Mouse (Mus musculus): ENCODE measurements around the gene Ly75. TPM values are rescaled to one million over a fixed set of nuclear protein-coding genes. Genes with fewer than 3 reads are reported as not detected.

Ly75 gene
- polyA plus RNA-seq, 1 experiment from 2014 or later = 5.9 TPM

DNA sequence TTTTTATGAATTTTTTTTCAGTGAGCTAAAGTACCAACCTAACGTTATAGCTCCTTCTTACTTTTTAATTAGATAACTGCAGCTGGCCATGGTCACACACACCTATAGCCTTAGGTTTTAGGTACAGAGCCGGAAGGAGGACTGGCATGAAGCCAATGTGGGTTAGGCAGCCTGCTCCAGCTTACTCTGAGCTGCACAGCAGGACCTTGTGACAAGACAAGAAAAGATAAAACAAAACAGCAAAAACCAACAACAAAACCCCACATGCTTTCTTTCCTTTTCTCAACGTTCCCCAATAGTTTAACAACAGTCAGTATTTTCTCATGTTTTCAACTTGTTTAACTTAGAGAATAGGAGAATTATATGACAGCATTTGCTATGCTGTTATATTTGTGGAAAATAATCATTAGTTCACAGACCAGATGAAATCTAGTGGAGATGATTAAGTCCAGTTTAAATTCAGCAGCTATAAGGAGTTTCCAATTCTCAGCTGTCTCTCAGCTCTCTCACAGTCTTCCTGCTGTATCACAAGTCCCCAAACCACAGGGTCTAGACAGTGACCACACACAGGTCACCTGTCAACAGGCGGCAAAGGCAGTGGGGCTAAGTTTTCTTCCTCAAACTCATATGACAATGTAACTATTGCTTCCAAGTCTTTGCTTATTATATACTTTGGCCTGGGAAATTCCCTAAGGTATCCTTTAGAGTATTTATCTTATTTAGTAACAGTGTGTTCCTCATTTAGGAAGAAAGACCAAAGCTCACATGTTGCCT, 40.8 kb downstream of the Ly75 start:
- Histone ChIP-seq H3K4me3 (no peak overlapping the region), H3K27ac (no peak overlapping the region), H3K9me3 (replicated peaks) (no peaks in the 10 kb centered on the region), H3K36me3 (peaks cover under 1% of the 10 kb centered on the region), H3K4me1 (peaks cover 8% of the 10 kb centered on the region), H3K27me3 (ENCODE audit: low read depth, poor library complexity, severe bottlenecking) (no peaks in the 10 kb centered on the region)
- no peak for DNase-seq (ENCODE audit: low spot score)
- 88% methylated on average over 4 of the region's 4 CpGs for WGBS

DNA sequence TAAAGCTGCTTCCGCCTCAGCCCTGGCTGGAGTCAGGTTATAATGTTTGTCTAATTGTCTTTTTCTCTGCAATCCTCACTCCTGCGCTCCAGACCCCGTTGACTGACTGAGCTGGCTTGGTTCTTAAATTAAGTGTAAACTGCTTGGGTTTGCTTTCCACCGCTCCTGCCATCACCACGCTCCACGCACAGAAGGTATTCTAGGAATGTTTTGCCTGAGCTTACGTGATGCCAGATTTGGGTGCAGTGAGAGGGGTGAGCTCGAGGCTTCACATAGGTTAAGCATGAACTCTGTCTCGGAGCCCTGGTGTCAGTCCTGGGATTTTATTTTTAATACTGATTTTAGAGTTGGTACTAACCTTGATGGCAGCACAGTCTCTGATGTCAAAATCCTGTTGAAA, 45.2 kb downstream of the Ly75 start:
- 0 out of 2 replicates have a peak, but pooled peaks cover 3% of the 10 kb centered on the region for H3K4me1 ChIP-seq
- WGBS = 73% methylated on average over 9 of the region's 9 CpGs
- no peak for DNase-seq (ENCODE audit: low spot score)
- peaks cover 6% of the 10 kb centered on the region; the same call in 1 of the 2 replicates for H3K36me3 ChIP-seq
- H3K27me3 ChIP-seq (ENCODE audit: low read depth, poor library complexity, severe bottlenecking) = no peaks in the 10 kb centered on the region
- H3K9me3 ChIP-seq (replicated peaks) = no peaks in the 10 kb centered on the region
- no peak overlapping the region for H3K4me3 ChIP-seq
- H3K27ac ChIP-seq = no peak overlapping the region

DNA sequence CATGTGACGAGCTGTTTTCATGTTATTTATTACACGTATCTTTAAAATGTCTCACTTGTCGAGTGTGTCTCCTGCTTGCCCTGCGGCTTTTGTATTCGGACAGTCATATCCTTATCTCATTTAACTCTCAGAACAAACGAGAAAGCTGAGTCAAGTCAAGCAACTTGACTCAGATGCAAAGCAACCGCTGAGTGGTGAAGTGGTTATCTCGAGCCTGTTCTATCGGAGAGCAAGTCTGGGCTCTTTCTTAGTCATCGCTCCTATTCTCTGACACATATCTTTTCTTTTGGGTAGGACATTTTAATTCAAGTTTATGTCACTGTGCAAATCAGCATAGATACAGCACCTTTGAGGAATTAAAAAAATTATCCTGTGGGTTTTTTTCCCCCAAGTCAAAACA, 54.5 kb downstream of the Ly75 start:
- WGBS = 94% methylated on average over 10 of the region's 10 CpGs
- H3K27ac ChIP-seq = no peak overlapping the region
- H3K4me3 ChIP-seq = no peak overlapping the region
- no peaks in the 10 kb centered on the region for H3K9me3 ChIP-seq (replicated peaks)
- no peaks in the 10 kb centered on the region for H3K27me3 ChIP-seq (ENCODE audit: low read depth, poor library complexity, severe bottlenecking)
- peaks cover 8% of the 10 kb centered on the region for H3K36me3 ChIP-seq
- no peak for DNase-seq (ENCODE audit: low spot score)
- H3K4me1 ChIP-seq = no peaks in the 10 kb centered on the region

DNA sequence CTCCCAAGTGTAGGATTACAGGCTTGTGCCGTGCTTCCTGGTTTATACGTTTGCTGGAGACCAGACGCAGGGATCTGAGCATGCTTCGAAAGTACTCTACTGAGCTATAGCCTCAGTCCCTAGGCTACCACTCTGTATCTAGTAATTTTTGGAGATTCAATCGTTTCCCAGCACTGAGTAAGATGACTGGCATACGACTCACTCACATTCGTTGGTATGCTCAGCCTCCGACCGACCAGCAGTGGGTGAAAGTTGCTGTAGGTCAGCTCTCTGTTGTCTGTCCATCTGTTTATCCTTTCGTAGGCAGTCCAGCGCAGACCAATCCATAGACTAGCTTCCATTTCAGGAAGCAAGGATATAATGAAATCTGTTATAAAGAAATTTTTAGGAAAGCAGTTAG, 55.5 kb downstream of the Ly75 start:
- Histone ChIP-seq H3K27me3 (ENCODE audit: low read depth, poor library complexity, severe bottlenecking) (no peaks in the 10 kb centered on the region), H3K36me3 (peaks cover 8% of the 10 kb centered on the region), H3K4me1 (no peaks in the 10 kb centered on the region), H3K27ac (no peak overlapping the region), H3K4me3 (no peak overlapping the region), H3K9me3 (replicated peaks) (no peaks in the 10 kb centered on the region)
- DNase-seq (ENCODE audit: low spot score) = no peak
- WGBS = 91% methylated on average over 11 of the region's 11 CpGs

DNA sequence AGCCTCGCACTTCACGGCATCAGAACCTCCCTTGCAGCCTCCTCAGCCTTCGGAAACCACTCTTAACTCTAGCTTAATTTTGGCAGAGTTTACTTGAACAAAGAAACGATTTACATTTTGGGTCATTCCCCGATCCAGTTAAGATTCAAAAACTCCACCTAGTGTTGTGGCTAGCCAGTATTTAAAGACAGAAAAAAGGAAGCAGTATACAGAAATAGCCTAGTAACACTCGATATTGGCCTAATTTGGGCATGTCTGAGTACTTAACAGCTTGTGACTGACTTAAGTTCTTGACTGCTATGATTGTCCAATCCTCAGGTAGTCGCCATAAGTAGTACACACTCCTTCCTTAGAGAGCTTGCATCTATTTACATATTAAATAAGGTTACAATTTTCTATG, 56.2 kb downstream of the Ly75 start:
- Histone ChIP-seq H3K9me3 (replicated peaks) (no peaks in the 10 kb centered on the region), H3K4me1 (no peaks in the 10 kb centered on the region), H3K27ac (no peak overlapping the region), H3K27me3 (ENCODE audit: low read depth, poor library complexity, severe bottlenecking) (no peaks in the 10 kb centered on the region), H3K36me3 (peaks cover 8% of the 10 kb centered on the region), H3K4me3 (no peak overlapping the region)
- WGBS = 95% methylated on average over 7 of the region's 7 CpGs
- no peak for DNase-seq (ENCODE audit: low spot score)

DNA sequence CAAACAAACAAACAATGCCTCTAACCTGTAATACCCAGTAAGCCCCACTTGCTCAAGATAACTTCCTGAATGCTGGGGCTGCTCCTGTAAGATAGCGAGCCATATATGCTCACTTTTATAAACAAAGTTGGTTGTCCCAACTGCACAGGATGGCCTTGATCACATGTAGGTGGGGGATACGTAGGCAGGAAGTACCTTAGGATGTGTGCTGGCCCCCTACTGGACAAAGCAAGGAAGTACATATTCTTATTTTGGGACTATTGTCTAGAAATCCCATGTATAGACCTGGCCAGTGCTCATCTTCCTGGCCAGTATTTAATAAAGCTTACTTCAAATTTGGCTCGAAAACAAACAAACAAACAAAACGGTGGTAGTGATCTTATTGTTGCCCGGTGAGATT, 59.7 kb downstream of the Ly75 start:
- H3K27ac ChIP-seq = no peak overlapping the region
- no peak overlapping the region for H3K4me3 ChIP-seq
- H3K36me3 ChIP-seq = peaks cover 3% of the 10 kb centered on the region; the same call in 1 of the 2 replicates
- DNase-seq (ENCODE audit: low spot score) = no peak
- H3K4me1 ChIP-seq = no peaks in the 10 kb centered on the region
- 90% methylated on average over 5 of the region's 5 CpGs for WGBS
- no peaks in the 10 kb centered on the region for H3K9me3 ChIP-seq (replicated peaks)
- no peaks in the 10 kb centered on the region for H3K27me3 ChIP-seq (ENCODE audit: low read depth, poor library complexity, severe bottlenecking)

DNA sequence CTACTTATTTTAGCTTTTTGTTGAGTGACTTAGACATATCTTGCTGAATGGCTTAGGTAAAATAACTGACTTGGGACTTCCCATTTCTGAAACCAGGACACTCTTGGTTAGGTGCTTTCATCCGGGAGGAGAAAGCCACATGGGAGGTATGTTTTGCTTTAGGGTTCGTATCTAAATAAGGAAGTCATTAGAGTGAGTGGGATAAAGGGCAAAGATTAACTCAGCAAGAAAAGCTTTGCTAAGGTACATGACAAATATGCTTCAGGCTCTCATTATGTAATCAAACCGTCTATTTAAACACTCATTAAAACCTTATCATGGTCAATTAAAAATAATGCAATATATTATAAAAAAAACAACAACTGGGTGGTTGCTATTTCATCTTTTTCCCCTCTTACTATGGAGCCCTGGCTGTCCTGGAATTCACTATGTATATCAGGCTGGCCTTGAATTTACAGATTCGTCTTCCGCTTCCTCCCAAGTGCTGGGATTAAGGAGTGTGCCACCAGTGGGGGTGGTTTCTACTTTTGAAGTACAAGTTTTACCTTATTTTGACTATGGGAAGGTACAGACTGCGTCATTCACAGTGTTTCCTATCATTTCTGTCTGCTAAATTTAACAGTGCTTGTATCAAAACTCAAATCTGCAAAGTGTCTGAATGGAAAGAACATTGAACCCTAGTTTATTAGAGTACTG, 60.9 kb downstream of the Ly75 start:
- H3K4me3 ChIP-seq = no peak overlapping the region
- 72% methylated on average over 6 of the region's 6 CpGs for WGBS
- no peak overlapping the region for H3K27ac ChIP-seq
- no peaks in the 10 kb centered on the region for H3K9me3 ChIP-seq (replicated peaks)
- peaks cover 14% of the 10 kb centered on the region for H3K36me3 ChIP-seq
- no peaks in the 10 kb centered on the region for H3K27me3 ChIP-seq (ENCODE audit: low read depth, poor library complexity, severe bottlenecking)
- H3K4me1 ChIP-seq = no peaks in the 10 kb centered on the region
- no peak for DNase-seq (ENCODE audit: low spot score)

DNA sequence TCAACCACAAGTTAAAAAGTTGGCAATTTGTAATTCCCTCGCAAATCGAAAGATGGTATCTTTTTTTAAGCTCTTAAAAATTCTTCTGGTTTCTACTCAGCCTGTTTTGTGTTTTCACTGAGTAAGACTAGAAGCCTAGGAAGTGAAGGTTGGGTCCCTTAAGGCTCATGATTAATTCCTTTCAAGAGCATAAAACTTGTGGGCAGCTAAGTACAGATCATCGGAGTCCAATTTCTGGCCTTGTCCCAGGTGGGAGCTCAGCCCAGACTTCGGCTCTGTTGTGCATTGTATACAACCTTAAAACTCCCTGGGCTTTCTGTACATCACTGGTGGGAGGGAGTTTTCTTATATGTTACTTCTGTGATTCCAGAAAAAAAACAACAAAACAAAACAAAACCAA, 79.3 kb downstream of the Ly75 start:
- no peaks in the 10 kb centered on the region for H3K27me3 ChIP-seq (ENCODE audit: low read depth, poor library complexity, severe bottlenecking)

DNA sequence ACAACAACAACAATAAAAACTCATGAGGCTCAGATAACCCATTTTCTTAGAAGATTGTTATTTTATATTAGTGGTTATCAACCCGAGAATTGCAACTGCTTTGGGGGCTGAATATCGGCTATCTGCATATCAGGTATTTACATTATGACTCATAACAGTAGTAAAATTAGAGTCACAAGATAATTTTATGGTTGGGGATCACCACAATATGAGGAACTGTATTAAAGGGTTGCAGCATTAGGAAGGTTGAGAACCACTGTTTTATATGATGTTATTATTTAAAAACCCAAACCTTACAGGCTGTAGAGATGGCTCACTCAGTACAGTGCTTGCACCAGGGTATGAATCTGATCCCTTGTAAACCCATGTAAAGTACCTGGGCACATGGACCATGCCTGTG, 83.8 kb downstream of the Ly75 start:
- Histone ChIP-seq H3K4me1 (no peaks in the 10 kb centered on the region), H3K27ac (no peak overlapping the region), H3K9me3 (replicated peaks) (no peaks in the 10 kb centered on the region), H3K4me3 (no peak overlapping the region), H3K27me3 (ENCODE audit: low read depth, poor library complexity, severe bottlenecking) (no peaks in the 10 kb centered on the region), H3K36me3 (peaks cover 7% of the 10 kb centered on the region)
- DNase-seq (ENCODE audit: low spot score) = no peak
- WGBS = 95% methylated on average over 2 of the region's 2 CpGs

More for the DNA sequence above, 79.3 kb downstream of the Ly75 start:
- no peaks in the 10 kb centered on the region for H3K4me1 ChIP-seq
- no peak overlapping the region for H3K27ac ChIP-seq
- H3K36me3 ChIP-seq = peaks cover 10% of the 10 kb centered on the region; the same call in 1 of the 2 replicates
- H3K9me3 ChIP-seq (replicated peaks) = no peaks in the 10 kb centered on the region
- H3K4me3 ChIP-seq = no peak overlapping the region
- DNase-seq (ENCODE audit: low spot score) = no peak
- 93% methylated on average over 4 of the region's 4 CpGs for WGBS

DNA sequence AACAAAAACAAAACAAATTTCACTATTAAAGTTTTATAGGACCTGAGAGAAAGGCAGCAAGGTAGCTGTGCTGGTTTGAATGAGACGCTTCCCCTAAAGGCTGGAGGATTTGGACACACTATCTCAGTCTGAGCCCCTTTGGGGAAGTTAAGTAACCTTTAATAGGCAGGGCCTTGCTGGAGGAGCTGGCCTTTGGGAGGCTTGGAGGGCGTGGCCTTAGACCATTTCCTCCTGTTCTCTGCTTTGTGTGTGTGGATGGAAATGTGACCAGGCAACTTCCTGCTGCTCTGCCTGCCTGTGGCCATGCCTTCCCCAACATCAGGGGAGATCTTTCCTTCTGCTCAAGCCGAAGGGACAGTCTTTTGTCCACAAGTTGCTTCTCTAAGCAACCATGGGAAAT, 84.8 kb downstream of the Ly75 start:
- 82% methylated on average over 3 of the region's 3 CpGs for WGBS
- peaks cover 7% of the 10 kb centered on the region for H3K36me3 ChIP-seq
- no peak overlapping the region for H3K4me3 ChIP-seq
- no peaks in the 10 kb centered on the region for H3K9me3 ChIP-seq (replicated peaks)
- no peak overlapping the region for H3K27ac ChIP-seq
- H3K4me1 ChIP-seq = no peaks in the 10 kb centered on the region
- DNase-seq (ENCODE audit: low spot score) = no peak
- no peaks in the 10 kb centered on the region for H3K27me3 ChIP-seq (ENCODE audit: low read depth, poor library complexity, severe bottlenecking)

DNA sequence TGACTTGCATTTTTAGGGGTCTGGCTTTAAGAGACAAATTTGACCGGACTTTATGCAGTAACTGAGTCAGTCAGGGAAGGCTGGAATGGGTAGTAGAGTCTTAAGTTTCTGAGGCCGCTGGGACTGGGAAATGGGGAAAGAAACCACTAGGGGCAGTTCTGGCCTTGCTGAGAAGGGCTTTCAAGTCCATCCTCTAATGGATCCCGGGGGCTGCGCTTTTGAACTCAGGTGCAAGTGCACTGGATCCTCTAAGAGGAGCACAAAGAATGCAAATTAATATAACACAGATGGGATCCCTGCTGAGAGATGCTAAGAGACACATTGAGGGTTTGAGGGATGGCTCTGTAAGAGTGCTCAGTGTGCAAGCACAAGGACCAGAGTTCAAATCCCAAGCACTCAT, 91.7 kb downstream of the Ly75 start:
- H3K27me3 ChIP-seq (ENCODE audit: low read depth, poor library complexity, severe bottlenecking) = no peaks in the 10 kb centered on the region
- no peak overlapping the region for H3K27ac ChIP-seq
- H3K9me3 ChIP-seq (replicated peaks) = no peaks in the 10 kb centered on the region
- H3K4me1 ChIP-seq = no peaks in the 10 kb centered on the region
- 80% methylated on average over 4 of the region's 4 CpGs for WGBS
- H3K4me3 ChIP-seq = no peak overlapping the region
- no peaks in the 10 kb centered on the region for H3K36me3 ChIP-seq
- DNase-seq (ENCODE audit: low spot score) = no peak

DNA sequence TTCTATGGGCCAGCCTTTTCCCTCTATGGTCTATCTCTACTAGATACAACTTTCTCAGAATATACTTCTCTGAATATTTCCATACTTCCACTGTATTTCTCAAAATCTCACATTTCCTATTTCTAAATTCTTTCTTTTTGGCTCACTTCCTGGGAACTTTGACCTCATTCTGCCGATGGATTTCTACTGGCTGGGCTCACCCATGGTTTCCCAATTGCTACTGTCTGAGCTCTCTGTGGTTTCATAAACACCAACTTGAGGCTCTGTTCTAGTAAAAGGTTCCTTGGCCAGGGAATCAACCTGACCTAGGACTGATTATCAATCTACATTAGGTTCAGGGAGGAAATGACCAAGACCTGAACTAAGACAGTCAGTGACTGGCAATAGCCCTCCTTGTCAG, 93.7 kb downstream of the Ly75 start:
- Histone ChIP-seq H3K36me3 (no peaks in the 10 kb centered on the region), H3K27me3 (ENCODE audit: low read depth, poor library complexity, severe bottlenecking) (peaks cover 9% of the 10 kb centered on the region), H3K4me1 (no peaks in the 10 kb centered on the region), H3K4me3 (no peak overlapping the region), H3K27ac (no peak overlapping the region), H3K9me3 (replicated peaks) (no peaks in the 10 kb centered on the region)
- DNase-seq (ENCODE audit: low spot score) = no peak
- 98% methylated on average over 1 of the region's 1 CpGs for WGBS

DNA sequence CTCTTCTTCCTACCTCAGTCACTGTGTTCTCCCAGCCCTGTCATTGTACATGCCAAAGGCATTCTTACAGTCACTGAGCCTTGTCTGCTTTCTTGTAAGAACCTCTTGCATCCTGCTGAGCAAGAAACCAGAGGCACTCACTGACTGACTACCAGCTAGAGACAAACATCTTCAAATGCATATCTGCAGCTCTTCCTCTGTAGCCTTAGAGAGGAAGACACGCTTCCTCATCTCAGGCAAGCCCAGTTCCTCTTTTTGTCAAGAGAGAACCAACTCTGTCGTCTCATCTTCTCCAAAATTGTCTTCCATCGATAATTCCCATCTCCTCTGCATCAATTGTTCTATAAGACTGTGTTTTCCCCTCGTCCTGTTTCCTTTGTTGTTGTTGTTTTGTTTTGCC, 94.5 kb downstream of the Ly75 start:
- WGBS = 86% methylated on average over 4 of the region's 4 CpGs
- Histone ChIP-seq H3K36me3 (no peaks in the 10 kb centered on the region), H3K27ac (no peak overlapping the region), H3K27me3 (ENCODE audit: low read depth, poor library complexity, severe bottlenecking) (peaks cover 11% of the 10 kb centered on the region), H3K4me1 (peaks cover 5% of the 10 kb centered on the region), H3K4me3 (no peak overlapping the region), H3K9me3 (replicated peaks) (no peaks in the 10 kb centered on the region)
- DNase-seq (ENCODE audit: low spot score) = no peak

Measured in limb, embryonic 10.5 days (tissue).